Mouse (Mus musculus): ENCODE results near the gene Btg1. TPM values are rescaled to one million over a fixed set of nuclear protein-coding genes. Genes with fewer than 3 reads are reported as not detected.

Gene Btg1
- polyA plus RNA-seq, 1 experiment from 2014 or later = 49.5 TPM

GRCm38 (mm10) chr10:96625682-96626081 is 8.9 kb downstream of the Btg1 start:
- WGBS = 83% methylated on average over 4 of the region's 4 CpGs
- ATAC-seq (ENCODE audit: low FRiP score) = no peak
- Histone ChIP-seq H3K9ac (no peak overlapping the region), H3K36me3 (replicated peaks) (peaks cover 39% of the 10 kb centered on the region), H3K4me3 (replicated peaks) (no peak overlapping the region), H3K4me2 (peak overlapping the region; percentile 1), H3K27me3 (no peaks in the 10 kb centered on the region), H3K9me3 (no peaks in the 10 kb centered on the region), H3K4me1 (peaks cover 43% of the 10 kb centered on the region), H3K27ac (peak overlapping the region; percentile 13; the same call in 1 of the 2 replicates)

- ATAC-seq (ENCODE audit: low FRiP score) = 0 out of 2 replicates have a peak, but pooled peaks have one; percentile 3
- H3K4me1 ChIP-seq = peaks cover 42% of the 10 kb centered on the region
- H3K4me3 ChIP-seq (replicated peaks) = no peak overlapping the region
- 94% methylated on average over 10 of the region's 10 CpGs for WGBS
- no peak overlapping the region for H3K27ac ChIP-seq
- H3K36me3 ChIP-seq (replicated peaks) = peaks cover 34% of the 10 kb centered on the region
- no peaks in the 10 kb centered on the region for H3K9me3 ChIP-seq
- no peak overlapping the region for H3K4me2 ChIP-seq
- no peak overlapping the region for H3K9ac ChIP-seq
- H3K27me3 ChIP-seq = no peaks in the 10 kb centered on the region
Observed at GRCm38 (mm10) chr10:96626120-96626750, 9.4 kb downstream of the Btg1 start.

GRCm38 (mm10) chr10:96627332-96627731 is 10.5 kb downstream of the Btg1 start:
- Histone ChIP-seq H3K27ac (no peak overlapping the region), H3K9me3 (no peaks in the 10 kb centered on the region), H3K9ac (no peak overlapping the region), H3K4me3 (replicated peaks) (no peak overlapping the region), H3K36me3 (replicated peaks) (peaks cover 34% of the 10 kb centered on the region), H3K4me2 (no peak overlapping the region), H3K27me3 (no peaks in the 10 kb centered on the region), H3K4me1 (peaks cover 32% of the 10 kb centered on the region)
- 97% methylated on average over 10 of the region's 10 CpGs for WGBS
- no peak for ATAC-seq (ENCODE audit: low FRiP score)

GRCm38 (mm10) chr10:96628100-96628912 is 11.5 kb downstream of the Btg1 start:
- ATAC-seq (ENCODE audit: low FRiP score) = no peak
- Histone ChIP-seq H3K27ac (no peak overlapping the region), H3K4me2 (no peak overlapping the region), H3K9me3 (no peaks in the 10 kb centered on the region), H3K27me3 (no peaks in the 10 kb centered on the region), H3K4me3 (replicated peaks) (no peak overlapping the region), H3K36me3 (replicated peaks) (peaks cover 31% of the 10 kb centered on the region), H3K9ac (no peak overlapping the region), H3K4me1 (peaks cover 23% of the 10 kb centered on the region)
- 88% methylated on average over 16 of the region's 16 CpGs for WGBS

- 92% methylated on average over 7 of the region's 7 CpGs for WGBS
- Histone ChIP-seq H3K36me3 (replicated peaks) (peaks cover 29% of the 10 kb centered on the region), H3K27ac (no peak overlapping the region), H3K4me3 (replicated peaks) (no peak overlapping the region), H3K9ac (no peak overlapping the region), H3K4me2 (no peak overlapping the region), H3K9me3 (no peaks in the 10 kb centered on the region), H3K27me3 (no peaks in the 10 kb centered on the region), H3K4me1 (peaks cover 19% of the 10 kb centered on the region)
- no peak for ATAC-seq (ENCODE audit: low FRiP score)
Observed at GRCm38 (mm10) chr10:96628913-96629199, 12.1 kb downstream of the Btg1 start.

GRCm38 (mm10) chr10:96630110-96630509 is 13.3 kb downstream of the Btg1 start:
- peaks cover 21% of the 10 kb centered on the region for H3K36me3 ChIP-seq (replicated peaks)
- WGBS = 86% methylated on average over 5 of the region's 5 CpGs

GRCm38 (mm10) chr10:96631066-96631711 is 14.4 kb downstream of the Btg1 start:
- H3K36me3 ChIP-seq (replicated peaks) = peaks cover 21% of the 10 kb centered on the region
- H3K27me3 ChIP-seq = no peaks in the 10 kb centered on the region
- H3K9me3 ChIP-seq = no peaks in the 10 kb centered on the region
- no peak overlapping the region for H3K27ac ChIP-seq
- H3K4me3 ChIP-seq (replicated peaks) = no peak overlapping the region
- no peak overlapping the region for H3K9ac ChIP-seq
- ATAC-seq (ENCODE audit: low FRiP score) = no peak
- peaks cover 10% of the 10 kb centered on the region; the same call in 1 of the 2 replicates for H3K4me1 ChIP-seq
- H3K4me2 ChIP-seq = no peak overlapping the region
- WGBS = 70% methylated on average over 9 of the region's 9 CpGs

More at GRCm38 (mm10) chr10:96630110-96630509, 13.3 kb downstream of the Btg1 start:
- Histone ChIP-seq H3K27ac (no peak overlapping the region), H3K27me3 (no peaks in the 10 kb centered on the region), H3K9me3 (no peaks in the 10 kb centered on the region), H3K4me1 (peaks cover 10% of the 10 kb centered on the region), H3K4me2 (no peak overlapping the region), H3K9ac (no peak overlapping the region), H3K4me3 (replicated peaks) (no peak overlapping the region)
- ATAC-seq (ENCODE audit: low FRiP score) = no peak

GRCm38 (mm10) chr10:96632271-96633144 is 15.7 kb downstream of the Btg1 start:
- H3K4me1 ChIP-seq = peaks cover 10% of the 10 kb centered on the region; the same call in 1 of the 2 replicates
- no peak overlapping the region for H3K4me3 ChIP-seq (replicated peaks)
- no peak overlapping the region for H3K4me2 ChIP-seq
- H3K9me3 ChIP-seq = no peaks in the 10 kb centered on the region
- H3K36me3 ChIP-seq (replicated peaks) = peaks cover 15% of the 10 kb centered on the region
- no peak overlapping the region for H3K27ac ChIP-seq
- WGBS = 83% methylated on average over 12 of the region's 12 CpGs
- no peaks in the 10 kb centered on the region for H3K27me3 ChIP-seq
- no peak for ATAC-seq (ENCODE audit: low FRiP score)
- no peak overlapping the region for H3K9ac ChIP-seq

- ATAC-seq (ENCODE audit: low FRiP score) = no peak
Observed at GRCm38 (mm10) chr10:96633145-96633516, 16.3 kb downstream of the Btg1 start.

GRCm38 (mm10) chr10:96635472-96635871 is 18.7 kb downstream of the Btg1 start:
- ATAC-seq (ENCODE audit: low FRiP score) = no peak
- no peaks in the 10 kb centered on the region for H3K9me3 ChIP-seq
- 65% methylated on average over 4 of the region's 4 CpGs for WGBS
- no peak overlapping the region for H3K27ac ChIP-seq
- H3K4me3 ChIP-seq (replicated peaks) = no peak overlapping the region
- no peak overlapping the region for H3K9ac ChIP-seq
- H3K36me3 ChIP-seq (replicated peaks) = no peaks in the 10 kb centered on the region; the same call in 1 of the 2 replicates
- peaks cover 10% of the 10 kb centered on the region; the same call in 1 of the 2 replicates for H3K4me1 ChIP-seq
- H3K27me3 ChIP-seq = no peaks in the 10 kb centered on the region
- no peak overlapping the region for H3K4me2 ChIP-seq

More at GRCm38 (mm10) chr10:96633145-96633516, 16.3 kb downstream of the Btg1 start:
- Histone ChIP-seq H3K4me1 (peaks cover 10% of the 10 kb centered on the region; the same call in 1 of the 2 replicates), H3K27me3 (no peaks in the 10 kb centered on the region), H3K27ac (no peak overlapping the region), H3K4me2 (no peak overlapping the region), H3K9ac (no peak overlapping the region), H3K9me3 (no peaks in the 10 kb centered on the region), H3K36me3 (replicated peaks) (peaks cover 9% of the 10 kb centered on the region), H3K4me3 (replicated peaks) (no peak overlapping the region)
- 73% methylated on average over 4 of the region's 4 CpGs for WGBS

GRCm38 (mm10) chr10:96638477-96638876 is 21.7 kb downstream of the Btg1 start:
- no peaks in the 10 kb centered on the region for H3K9me3 ChIP-seq
- WGBS = 92% methylated on average over 2 of the region's 2 CpGs

GRCm38 (mm10) chr10:96642014-96642413 is 25.2 kb downstream of the Btg1 start:
- no peaks in the 10 kb centered on the region for H3K36me3 ChIP-seq (replicated peaks)
- peaks cover 15% of the 10 kb centered on the region for H3K4me1 ChIP-seq
- ATAC-seq (ENCODE audit: low FRiP score) = no peak
- WGBS = 75% methylated on average over 4 of the region's 4 CpGs
- H3K9me3 ChIP-seq = no peaks in the 10 kb centered on the region
- H3K4me3 ChIP-seq (replicated peaks) = no peak overlapping the region
- H3K4me2 ChIP-seq = no peak overlapping the region
- no peak overlapping the region for H3K27ac ChIP-seq
- no peak overlapping the region for H3K9ac ChIP-seq
- H3K27me3 ChIP-seq = no peaks in the 10 kb centered on the region

More at GRCm38 (mm10) chr10:96638477-96638876, 21.7 kb downstream of the Btg1 start:
- Histone ChIP-seq H3K27ac (no peak overlapping the region), H3K4me1 (peaks cover 7% of the 10 kb centered on the region; the same call in 1 of the 2 replicates), H3K4me3 (replicated peaks) (no peak overlapping the region), H3K4me2 (no peak overlapping the region), H3K9ac (no peak overlapping the region), H3K27me3 (no peaks in the 10 kb centered on the region), H3K36me3 (replicated peaks) (no peaks in the 10 kb centered on the region)
- ATAC-seq (ENCODE audit: low FRiP score) = no peak

Measured in forebrain, embryonic 12.5 days (tissue).